Mouse (Mus musculus): Measurements from ENCODE around the gene Fkbp10.

DNA sequence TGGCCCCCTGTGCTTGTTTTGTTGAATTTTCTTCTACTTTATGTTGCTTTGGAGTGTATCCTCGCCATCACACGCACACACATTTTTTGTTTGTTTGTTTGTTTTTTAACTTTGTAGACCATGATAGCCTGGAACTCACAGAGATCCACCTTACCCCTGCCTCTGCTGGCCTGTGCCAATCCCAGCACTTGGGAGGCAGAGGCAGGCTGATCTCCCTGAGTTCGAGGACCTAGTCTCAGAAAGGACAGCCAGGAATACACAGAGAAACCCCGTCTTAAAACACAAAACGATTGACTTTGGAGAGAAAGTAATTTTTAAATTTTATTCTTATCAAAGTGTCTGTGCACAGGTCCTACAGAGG lies 57.4 kb downstream of the Fkbp10 start:
- TF ChIP-seq CTCF (IDR thresholded peaks at IDR 0.05; ENCODE audit: borderline replicate concordance, insufficient read depth, low read length): no peak
- no peak for TF ChIP-seq POLR2A (IDR thresholded peaks at IDR 0.05; ENCODE audit: low read depth, low read length)

Data from embryonic fibroblast, embryonic 13.5 days (primary cell).